Mouse (Mus musculus) urinary bladder, adult 2 months (tissue): Measurements from ENCODE around the gene Nipsnap3a. TPM values are rescaled to one million over a fixed set of nuclear protein-coding genes. Genes with fewer than 3 reads are reported as not detected.

ENCODE experiments used
- DNase-seq: peaks from one replicate; pipeline ENCODE4 v3.0.0; 2022; ENCODE audit warnings: low spot score
- polyA plus RNA-seq: library from polyadenylated mRNA; depleted of rRNA; stranded (reverse); fragments of >200 nt; gene quantifications from 2 replicates; pipeline ENCODE4 v1.2.3, GENCODE M21; 2012; rRNA removed

Nipsnap3a gene
- not detected in 2 replicates for polyA plus RNA-seq

DNA sequence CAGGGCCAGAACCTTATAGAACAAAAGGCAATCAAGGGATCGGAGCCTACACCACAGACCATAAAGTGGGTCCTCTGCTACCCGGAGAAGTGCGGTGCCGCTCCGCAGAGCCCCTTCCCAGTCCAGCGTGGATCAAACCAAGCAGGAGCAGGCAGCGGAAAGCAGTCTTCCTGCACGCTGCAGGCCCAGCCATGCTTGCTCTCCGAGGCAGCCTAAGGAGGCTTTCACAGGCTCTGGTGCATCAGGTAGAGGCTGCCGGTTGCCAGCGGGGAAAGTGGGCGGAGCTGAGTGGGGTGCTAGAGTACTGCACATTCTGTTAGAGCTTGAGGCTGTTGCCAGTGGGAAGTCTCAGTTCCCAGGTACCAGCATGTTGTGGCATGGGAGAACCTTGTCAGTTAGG lies at the start of gene Nipsnap3a:
TSS of gene Nipsnap3a (plus strand) at position 25 of the 400 bp plus-strand sequence.
- DNase-seq = no peak

DNA sequence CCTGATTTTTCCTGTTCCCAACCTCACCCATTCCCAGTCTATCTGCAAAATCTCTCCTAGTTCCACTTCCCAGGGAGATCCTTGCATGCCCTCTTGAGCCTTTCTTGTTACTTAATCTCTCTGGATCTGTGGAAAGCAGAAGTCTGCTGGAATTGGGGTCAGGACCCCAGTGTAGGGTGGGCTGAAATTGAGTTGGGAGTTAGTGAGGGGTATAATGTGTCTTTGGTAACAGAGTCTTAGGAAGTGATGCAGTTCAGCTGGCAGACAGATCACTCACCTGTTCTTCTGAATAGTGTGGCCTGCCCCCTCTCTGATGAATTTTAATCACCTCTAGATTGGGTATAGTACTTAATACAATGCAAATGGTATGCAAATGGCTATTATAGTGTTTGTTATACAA lies 42.4 kb upstream of the Nipsnap3a start:
- DNase-seq = no peak

DNA sequence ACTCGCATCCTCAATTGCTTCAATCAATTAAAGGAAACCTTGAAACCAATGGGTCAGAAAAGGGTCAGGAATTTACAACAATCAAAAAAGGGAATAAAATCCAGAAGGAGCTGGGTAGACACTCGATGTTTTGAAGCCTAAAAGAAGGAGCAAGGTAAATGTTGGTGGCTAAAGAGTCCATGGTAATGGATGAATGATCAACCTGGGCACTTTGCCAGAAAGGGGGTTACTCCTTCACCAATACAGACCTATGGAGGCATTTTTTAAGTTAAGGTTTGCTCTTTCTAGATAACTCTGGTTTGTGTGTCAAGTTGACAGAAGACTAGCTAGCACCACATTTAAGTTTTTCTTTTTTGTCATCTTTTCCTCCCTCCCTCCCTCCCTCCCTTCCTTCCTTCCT lies 40.1 kb upstream of the Nipsnap3a start:
- DNase-seq = no peak

DNA sequence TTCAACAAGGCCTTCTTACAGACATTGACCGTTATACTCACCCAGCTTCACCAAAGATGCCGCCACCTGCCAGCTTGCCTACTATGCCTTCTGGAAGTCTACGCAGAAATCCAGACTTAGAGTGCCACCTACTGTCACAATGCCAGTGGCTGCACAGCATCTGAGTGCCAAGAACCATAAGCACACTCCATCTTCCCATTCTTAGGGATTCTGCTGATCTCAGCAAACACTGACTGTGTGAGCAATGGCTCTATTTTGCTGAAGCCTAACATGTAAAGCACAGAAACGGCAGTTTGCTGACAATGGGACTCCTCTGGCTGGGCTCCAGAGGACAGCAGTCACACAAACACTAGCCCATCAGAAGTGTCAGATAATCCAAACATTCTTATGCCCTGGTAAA lies 30.4 kb upstream of the Nipsnap3a start:
- no peak for DNase-seq

DNA sequence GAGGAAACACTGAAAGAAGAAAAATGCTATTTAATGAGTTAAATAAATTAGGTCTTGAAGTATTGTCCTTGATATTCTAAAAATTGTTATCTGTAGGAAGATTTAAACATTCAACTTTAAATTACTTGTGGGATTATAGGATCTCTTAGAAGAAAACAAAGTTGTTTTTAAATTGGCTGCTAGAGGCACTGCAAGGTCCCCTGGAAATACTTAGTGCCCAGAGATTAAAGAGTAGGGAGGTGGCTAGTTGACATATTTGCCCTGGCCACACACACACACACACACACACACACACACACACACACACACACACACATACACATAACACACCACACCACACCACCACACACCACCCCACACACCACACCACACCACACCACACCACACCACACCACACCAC lies 24.8 kb upstream of the Nipsnap3a start, which contains the start of gene Olfr270:
TSS of gene Olfr270 (plus strand) at position 301 of the 400 bp plus-strand sequence.
- DNase-seq = no peak

DNA sequence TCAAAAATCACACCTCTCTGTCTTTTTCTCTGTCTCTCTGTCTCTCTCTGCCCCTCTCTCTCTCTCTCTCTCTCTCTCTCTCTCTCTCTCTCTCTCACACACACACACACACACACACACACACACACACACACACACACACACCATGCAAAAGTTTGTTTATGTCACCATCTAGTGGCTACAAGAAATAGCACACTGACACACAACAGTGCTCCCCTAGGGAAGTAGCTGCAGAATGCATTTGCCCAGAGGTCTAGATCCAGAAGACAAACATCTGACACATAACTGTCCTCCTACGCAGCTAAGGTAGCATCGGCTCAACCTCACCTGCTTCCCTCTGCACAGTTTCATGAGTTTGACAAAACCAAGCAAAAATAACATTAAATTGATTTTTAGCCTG lies 3.9 kb upstream of the Nipsnap3a start:
- DNase-seq = no peak

DNA sequence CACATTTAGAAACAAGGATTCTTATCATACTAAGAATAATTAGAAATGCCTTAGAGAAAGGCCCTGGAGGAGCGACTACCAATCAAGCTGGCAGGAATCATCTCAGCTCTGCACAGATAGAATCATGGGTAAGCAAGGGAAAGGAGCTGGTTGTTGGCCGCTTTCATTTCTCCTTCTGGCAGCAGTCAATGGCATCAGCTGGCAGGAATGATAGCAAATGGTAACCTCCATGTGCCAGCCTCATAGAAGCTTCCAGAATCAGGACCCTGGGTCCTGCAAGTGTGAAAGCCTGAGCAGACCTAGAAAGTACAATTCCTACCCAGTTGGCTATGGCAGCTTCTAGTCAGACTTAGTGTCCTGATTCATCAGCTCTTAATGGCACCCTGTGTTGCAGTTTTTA lies 2.8 kb upstream of the Nipsnap3a start:
- no peak for DNase-seq

DNA sequence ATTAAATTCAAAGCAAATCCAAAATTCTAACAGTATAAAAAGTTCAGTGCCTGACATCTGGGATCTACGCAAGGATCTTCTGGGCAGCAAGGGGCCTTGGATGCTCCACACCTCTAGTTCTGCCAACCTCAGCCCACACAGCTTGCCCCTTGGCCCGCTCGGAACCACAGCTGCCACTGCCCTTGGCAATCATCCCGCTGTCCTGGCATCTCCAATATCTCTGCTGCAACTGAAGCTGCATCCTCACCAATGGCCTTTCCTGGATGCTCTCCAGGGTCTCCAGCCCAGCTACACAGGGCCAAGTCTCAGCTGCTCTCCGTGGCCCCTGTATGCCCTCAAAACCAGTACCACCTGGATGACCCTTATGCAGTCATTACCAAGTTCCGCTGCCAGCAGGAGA lies 10.4 kb downstream of the Nipsnap3a start:
- DNase-seq = no peak

DNA sequence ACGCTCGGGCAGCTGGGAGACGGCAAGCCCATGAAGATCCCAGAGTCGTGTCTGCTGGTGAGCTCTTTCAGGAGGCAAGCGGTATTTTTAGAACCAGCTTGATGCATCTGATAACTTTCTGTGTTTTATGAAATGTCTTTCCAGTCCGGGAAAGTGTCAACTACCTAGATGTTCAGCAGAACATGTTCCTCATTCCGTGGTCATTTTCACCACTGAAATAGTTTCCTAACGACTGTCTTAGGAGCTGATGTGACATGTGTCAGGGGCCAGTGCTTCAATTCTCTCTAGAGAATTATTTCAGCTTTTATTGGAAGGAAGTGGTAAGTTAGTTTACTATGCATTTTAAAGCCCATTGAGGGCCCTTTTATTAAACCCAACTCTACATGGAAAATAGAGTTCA lies 11.1 kb downstream of the Nipsnap3a start:
- no peak for DNase-seq

DNA sequence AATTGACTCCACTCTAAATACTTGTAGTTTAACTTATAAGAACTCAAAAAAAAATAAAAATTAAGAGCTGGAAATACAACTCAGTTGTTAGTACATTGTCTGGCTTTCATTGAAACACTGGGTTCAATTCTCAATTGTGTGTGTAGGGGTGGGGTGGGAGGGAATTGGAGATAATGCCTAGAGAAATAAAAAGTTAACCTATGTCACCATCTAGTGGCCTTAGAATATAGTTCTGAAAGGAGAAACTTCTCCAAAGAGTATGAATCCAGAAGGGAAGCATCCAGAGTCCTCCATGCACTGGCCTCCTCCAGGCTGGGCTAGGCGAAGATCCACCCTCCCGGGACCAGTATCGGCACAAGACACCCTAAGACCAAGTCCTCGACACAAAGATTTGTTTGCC lies 20.1 kb downstream of the Nipsnap3a start:
- no peak for DNase-seq

DNA sequence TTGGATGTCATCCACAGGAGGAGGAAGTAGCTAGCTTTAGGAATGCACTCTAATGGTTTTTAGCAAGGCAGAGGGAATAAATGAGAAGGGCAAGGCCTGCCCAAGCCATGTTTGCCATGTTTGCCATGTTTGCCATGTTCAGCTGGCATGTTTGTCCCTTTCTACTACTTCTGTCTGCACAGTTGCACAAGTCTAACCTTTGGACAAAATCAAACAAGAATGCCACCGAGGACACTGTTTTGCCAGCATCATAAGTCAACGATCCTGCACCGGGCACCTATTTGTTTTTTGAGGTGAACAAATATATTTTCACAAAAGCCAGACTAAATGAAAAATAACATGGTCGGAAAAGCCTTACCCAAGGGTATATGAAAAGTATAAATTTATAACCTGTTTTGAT lies 20.8 kb downstream of the Nipsnap3a start:
- DNase-seq = no peak

DNA sequence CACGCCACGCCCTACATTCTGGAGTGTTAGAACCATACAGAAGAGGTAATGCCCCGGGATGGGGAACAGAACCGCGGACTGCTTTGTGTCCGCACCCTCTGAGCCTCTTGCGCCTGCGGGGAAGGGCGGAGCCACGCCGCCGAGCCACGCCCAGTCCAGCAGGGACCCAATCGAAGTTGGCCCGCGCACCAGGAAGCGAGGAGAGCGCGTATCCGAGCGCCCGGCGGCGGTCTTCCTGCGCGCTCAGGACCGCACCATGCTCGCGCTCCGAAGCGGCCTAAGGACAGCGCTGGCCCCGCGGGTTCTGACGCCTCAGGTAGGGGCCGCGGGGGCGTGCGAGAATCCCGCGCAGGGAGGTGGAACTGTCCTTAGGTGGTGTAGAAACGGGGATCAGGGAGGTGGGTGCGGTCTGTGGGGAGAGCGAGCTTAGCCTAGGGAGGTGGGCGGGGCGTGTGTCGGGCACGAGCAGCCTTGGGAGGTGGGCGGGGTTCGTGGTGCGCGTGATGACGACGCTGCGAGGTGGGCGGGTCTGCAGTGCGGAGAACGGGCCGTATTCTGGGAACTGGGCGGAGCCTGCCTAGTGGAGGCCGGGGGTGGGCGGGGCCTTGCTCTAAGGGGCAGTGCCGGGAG lies 22.8 kb downstream of the Nipsnap3a start, which contains the start of gene Nipsnap3b:
TSS of gene Nipsnap3b (plus strand) at position 149 of the 630 bp plus-strand sequence.
- DNase-seq = peak; percentile 91

DNA sequence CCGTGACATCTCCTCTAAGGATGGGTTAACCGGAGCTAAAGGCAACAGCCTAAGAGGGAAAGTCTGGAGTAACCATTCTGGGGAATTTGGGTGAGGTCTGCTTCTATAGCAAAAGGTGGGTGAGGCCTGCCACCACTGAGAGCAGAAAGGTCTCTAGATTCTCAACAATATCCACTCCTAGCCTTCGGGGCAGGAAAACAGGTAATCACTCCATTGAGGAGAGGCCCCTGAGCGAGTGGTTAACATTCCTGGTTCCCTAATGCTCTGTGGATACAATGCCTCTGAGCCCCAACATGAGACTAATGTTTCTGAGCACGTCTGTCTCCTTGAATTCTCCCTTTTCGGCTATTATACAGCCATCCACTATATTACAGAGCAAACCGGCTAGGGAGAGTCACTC lies 25.3 kb downstream of the Nipsnap3a start:
- no peak for DNase-seq

DNA sequence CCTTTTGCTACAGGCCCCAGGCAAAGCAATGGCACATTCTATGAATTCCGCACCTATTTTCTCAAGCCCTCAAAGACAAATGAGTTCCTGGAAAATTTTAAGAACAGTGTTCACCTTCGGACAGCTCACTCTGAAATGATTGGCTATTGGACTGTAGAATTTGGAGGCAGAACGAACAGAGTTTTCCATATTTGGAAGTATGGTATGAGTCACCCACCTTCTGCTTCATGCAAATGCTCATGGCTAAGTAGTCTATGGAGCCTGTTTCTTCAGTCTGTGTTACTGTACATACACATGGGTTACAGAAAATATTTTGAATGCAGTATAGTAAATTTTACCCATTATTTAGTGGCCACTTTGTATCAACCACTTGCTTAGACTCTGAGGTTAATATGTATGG lies 26.0 kb downstream of the Nipsnap3a start:
- DNase-seq = no peak

DNA sequence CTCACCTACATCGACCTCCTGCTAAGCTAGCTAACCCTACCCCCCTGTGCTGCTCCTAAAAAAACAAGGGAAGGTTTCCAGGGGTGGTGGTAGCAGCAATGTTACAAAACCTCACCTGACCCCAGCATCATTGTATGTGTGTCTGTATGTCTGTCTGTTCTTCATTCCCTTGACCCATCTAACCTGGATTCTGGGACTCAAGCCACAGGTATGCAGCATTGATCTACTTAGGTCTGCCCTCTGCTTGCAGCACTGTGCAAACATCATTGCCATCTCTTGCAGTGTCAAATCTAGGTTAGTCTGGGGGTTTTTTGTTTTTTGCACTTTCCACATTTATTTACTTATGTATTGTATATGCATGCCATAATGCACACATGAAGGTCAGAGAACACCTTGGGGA lies 29.3 kb downstream of the Nipsnap3a start:
- DNase-seq = no peak

DNA sequence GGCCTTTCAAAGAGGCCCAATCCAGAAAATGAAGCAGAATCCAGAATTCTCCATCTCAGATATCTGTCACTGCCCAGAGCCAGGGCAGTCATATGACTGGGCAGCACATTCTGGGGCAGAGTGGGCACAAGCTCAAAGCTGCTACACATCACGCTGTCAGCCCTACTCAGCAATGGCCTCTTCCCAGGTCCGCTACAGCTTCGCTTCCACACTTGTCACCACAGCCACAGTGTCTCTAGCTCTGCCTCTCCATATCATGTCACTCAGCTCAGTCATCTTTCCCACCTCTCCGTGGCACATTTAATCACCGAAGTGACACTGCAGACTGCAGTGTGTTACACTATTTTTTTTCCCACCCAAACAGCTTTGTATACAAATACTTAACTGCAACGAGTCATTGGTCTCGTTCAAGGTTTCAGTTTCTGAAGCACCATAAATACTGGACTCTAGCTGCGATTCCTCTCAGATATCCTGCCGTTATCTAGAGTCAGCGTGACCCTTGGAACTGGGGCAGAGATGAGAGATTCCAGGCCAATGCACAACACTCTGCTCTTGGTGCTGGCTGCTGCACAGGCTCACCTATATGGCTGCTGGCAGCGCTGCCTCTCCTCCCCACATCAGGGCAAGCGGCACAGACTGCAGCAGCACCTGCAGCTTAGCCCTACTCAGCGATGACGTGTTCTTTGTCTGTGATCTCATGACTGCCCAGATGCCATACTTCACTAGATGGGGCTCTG lies 34.3 kb downstream of the Nipsnap3a start:
- no peak for DNase-seq

DNA sequence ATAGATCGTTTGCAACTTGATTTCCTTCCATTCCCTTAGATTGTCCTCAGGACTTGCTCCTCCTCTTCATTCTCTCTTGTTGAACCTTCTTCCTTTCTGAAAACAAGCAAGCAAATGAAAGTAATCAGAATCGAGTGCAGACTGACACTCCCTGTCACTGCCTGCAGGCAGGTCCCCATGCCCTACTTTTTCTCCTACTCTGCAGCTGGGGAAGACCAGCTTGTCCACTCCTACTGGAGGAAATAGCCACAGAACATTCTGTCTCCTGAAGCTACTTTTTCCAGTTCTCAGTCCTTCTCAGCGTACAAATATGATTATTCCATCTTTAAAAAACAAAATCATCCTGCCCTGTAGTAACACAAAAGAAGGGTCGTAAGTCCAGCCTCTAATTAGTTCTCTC lies 35.3 kb downstream of the Nipsnap3a start:
- DNase-seq = no peak

DNA sequence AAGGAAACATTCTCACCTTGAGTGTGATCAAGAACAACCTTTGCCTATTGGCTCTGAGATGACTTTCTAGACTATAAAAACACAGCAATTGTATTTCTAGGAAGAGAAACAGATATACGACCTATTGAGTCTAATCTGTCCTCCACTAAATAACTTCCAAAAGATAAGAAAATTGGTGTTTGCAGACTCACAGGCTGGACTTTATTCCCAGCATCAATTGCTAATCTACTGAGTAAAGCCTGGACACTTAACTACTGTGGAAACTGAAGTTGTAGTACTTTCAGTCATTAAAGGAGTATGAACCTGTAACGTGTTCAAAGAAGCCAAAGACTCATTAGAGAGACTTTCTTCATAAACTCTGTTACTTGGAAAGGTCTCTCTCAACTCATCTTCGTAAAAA lies 38.7 kb downstream of the Nipsnap3a start:
- no peak for DNase-seq

DNA sequence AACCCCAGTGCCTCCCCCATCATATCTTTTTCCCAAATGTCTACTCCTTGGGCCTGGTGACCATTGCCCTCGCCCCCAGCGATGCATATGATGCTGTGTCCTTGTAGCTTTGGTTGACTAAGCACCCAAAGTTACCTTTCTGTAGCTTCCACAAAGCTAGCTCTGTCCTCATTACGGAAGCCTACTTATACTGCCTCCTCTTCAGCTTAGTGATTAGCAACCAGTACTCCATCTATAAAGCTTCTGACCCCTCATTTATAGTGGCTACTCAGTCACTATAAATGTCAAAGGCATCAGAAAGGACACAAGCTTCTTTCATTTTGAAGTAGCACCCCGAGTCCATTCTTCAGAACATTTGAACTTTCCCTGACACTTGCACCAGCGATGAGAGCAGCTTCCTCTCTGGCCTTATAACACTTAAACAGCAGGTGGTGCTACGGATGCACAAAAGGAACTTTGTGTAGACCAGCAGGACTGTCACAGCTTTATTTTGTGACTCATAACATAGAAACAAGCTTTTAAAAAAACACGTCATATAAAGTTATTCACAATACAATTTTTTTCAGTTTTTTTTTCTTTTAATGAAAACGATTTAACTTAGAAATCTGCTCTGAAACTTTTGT lies 41.4 kb downstream of the Nipsnap3a start:
- no peak for DNase-seq

DNA sequence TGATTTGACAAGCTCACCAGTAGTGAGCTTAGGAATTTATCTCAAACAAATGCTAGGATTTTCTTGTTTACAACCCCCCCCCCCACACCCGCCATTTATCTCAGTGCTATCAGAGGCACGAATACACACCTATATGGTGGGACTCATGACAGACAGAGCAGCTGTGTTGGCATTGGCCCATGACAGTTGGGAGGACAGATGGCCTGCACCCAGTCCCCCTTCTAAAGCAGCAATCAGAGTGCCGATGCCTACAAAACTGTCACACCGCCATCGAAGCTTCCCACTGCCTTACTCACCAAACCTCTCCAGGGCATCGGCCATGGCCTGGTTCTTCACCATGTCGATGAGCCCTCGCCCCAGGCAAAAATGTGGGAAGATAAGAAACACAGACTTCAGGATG lies 54.7 kb downstream of the Nipsnap3a start:
- no peak for DNase-seq

DNA sequence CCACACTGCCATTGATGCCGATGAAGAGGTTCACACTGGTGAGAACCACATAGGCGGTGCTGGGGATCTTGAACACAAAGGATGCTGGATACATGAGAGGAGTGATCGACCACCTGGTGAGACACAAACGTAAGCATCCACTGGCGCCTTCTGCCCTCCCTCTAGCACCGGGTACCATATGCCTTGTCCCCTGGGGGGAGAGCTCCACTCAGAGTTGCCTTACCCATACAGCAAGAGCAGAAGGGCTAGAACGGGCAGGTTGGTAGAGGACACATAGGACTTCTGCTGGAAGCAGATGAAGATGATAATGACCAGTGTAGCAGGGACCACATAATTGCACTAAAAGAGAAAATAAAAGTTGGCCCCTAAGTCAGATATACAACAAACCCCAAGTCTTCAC lies 56.7 kb downstream of the Nipsnap3a start:
- no peak for DNase-seq

DNA sequence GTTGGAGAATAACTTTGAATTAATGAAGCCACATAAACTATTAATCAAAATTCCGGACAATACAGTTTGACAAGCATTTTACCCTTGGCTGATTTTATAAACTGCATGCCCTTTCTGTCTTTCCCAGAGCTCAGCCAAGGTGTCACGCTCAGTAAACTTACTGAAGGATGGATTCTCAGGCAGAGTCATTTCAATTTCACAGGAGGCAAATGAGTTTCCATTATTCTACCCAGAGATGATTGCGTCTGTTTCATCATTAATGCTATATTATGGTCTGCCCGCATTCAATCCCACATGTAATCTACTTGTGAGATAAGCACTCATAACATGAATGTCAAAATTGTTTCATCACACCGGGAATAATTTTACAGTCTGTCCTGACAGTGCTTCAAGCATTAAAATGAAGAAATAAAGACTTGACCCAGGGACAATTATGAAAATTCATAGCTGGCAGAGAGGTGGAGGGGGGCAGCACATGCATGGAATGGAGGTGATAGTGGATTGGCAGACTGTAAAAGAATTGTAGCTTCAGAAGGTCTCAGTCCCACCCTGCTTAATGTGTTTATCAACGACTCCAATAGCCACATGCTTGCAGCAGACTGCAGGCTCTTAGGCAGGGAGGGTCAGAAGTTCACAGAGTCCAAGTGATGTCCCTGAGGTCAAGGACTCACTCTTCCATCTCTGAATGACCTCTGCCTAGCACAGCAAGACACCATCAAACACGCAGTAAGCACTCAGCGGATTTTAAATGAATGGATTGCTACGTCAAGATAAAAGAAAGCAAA lies 57.4 kb downstream of the Nipsnap3a start:
- DNase-seq = no peak
